Mouse (Mus musculus) embryonic facial prominence, embryonic 14.5 days (tissue): ENCODE data around the gene 4930432K21Rik. TPM values are rescaled to one million over a fixed set of nuclear protein-coding genes. Genes with fewer than 3 reads are reported as not detected.
A peak's percentile ranks its signal among the peaks of the same experiment; 100 is the strongest.

Experiments used
- ATAC-seq: fragments of 200-750 bp; cut with Nextera tagmentation; 2 replicates; pipeline ENCODE4 v1.8.0; 2017; ENCODE audit warnings: low read depth, moderate number of reproducible peaks, moderate TSS enrichment
- DNase-seq: peaks from one replicate; pipeline ENCODE4 v3.0.0-alpha.2; 2015; ENCODE audit warnings: low spot score
- H3K27ac ChIP-seq: fragments of 300-500 bp; sonication (generic); replicated peaks from 2 replicates; pipeline ENCODE4 v1.5.1; 2014; ENCODE audit warnings: low read depth, mild to moderate bottlenecking, low read length, moderate library complexity
- H3K27me3 ChIP-seq: fragments of 300-500 bp; sonication (generic); replicated peaks from 2 replicates; pipeline ENCODE4 v1.6.1; 2014; ENCODE audit warnings: low read length; ENCODE audit not compliant: control insufficient read depth, insufficient read depth
- H3K36me3 ChIP-seq: fragments of 300-500 bp; sonication (generic); 2 replicates; pipeline ENCODE4 v1.6.1; 2014; ENCODE audit warnings: low read length, mixed read lengths; ENCODE audit not compliant: control insufficient read depth, insufficient read depth
- H3K4me1 ChIP-seq: fragments of 300-500 bp; sonication (generic); 2 replicates; pipeline ENCODE4 v1.6.1; 2014; ENCODE audit warnings: antibody characterized with exemption, low read length; ENCODE audit not compliant: control insufficient read depth, insufficient read depth
- H3K4me2 ChIP-seq: fragments of 300-500 bp; sonication (generic); 2 replicates; pipeline ENCODE4 v1.6.1; 2014; ENCODE audit warnings: low read depth, mild to moderate bottlenecking, low read length, moderate library complexity, mixed read lengths
- H3K4me3 ChIP-seq: fragments of 300-500 bp; sonication (generic); 2 replicates; pipeline ENCODE4 v1.5.1; 2014; ENCODE audit warnings: low read depth, mild to moderate bottlenecking, low read length
- H3K9ac ChIP-seq: fragments of 300-500 bp; sonication (generic); 2 replicates; pipeline ENCODE4 v1.6.1; 2014; ENCODE audit warnings: low read depth, mild to moderate bottlenecking, low read length, moderate library complexity, mixed read lengths
- H3K9me3 ChIP-seq: fragments of 300-500 bp; sonication (generic); 2 replicates; pipeline ENCODE4 v1.6.1; 2016; ENCODE audit warnings: low read length; ENCODE audit not compliant: control insufficient read depth
- whole genome bisulfite sequencing: fragments of 180-500 bp; shearing (Covaris S2); extraction: QIAGEN DNeasy Blood & Tissue Kit; methylation state at CpG from one replicate; pipeline ENCODE4 v1.1.7; 2014; 5-methylcytosine and 5-hydroxymethylcytosine counted together
- polyA plus RNA-seq: library from polyadenylated mRNA; unstranded; fragments of >200 nt; fragmentation: Nextera tagmentation; extraction: Ambion mirVana; gene quantifications from 2 replicates; pipeline ENCODE4 v1.2.1, GENCODE M21; 2014

The 4930432K21Rik gene
- polyA plus RNA-seq, 1 experiment from 2014 or later = 0.77 TPM

GRCm38 (mm10) chr8:84183261-84184084 is 35.6 kb downstream of the 4930432K21Rik start:
- no peaks in the 10 kb centered on the region for H3K27me3 ChIP-seq
- peak overlapping the region; percentile 94 for H3K27ac ChIP-seq
- H3K9me3 ChIP-seq = no peaks in the 10 kb centered on the region
- H3K4me1 ChIP-seq = peaks cover 45% of the 10 kb centered on the region
- ATAC-seq (peak; percentile 54), DNase-seq (peak; percentile 44)
- no peaks in the 10 kb centered on the region for H3K36me3 ChIP-seq
- H3K4me3 ChIP-seq = peak overlapping the region; percentile 88
- WGBS = under 1% methylated on average over 23 of the region's 87 CpGs
- H3K9ac ChIP-seq = peak overlapping the region; percentile 98
- peak overlapping the region; percentile 90 for H3K4me2 ChIP-seq

DNA sequence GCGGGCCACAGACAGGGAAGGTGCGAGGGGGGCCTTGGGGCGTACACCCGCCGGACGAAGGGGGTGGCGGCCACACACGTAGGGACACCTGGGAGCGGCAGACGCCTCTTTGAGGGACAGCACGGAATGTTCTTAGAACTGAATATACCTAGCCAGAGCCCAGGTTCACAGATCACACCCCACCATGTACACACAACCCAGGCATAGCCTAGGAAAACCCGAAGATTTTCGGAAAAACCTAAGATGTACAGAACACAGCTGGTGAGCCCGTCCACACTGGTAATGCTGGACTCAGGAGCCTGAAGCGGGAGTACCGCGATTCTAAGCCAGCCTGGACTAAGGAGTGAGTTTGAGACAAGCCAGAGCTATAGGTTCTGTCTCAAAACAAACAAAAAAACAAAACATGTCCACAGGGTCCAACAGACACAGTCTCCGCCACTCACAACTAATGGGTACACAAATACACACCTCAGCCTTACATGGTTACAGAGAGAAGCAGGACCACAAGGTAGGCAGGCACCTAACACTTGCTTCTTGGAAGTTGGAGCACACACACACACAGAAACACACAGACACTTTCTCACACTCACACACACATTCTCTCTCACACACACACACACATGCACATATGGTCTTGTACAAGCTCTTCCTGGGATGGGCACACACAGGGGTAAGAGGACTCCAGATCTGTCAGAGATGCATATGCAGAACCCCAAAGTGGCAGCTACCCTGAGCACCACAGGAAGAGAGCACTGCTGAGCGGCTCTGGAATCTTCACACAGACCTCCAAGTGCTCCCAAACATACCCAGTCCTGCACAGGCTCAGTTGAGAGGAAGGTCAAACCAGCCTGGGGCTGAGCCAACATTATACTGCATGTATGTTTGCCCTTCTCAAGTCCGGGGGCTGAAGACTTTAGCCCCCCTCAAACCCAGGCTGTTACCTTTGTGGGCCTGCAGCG is 36.5 kb downstream of the 4930432K21Rik start:
- peaks cover 45% of the 10 kb centered on the region for H3K4me1 ChIP-seq
- H3K27ac ChIP-seq = peak overlapping the region; percentile 94
- ATAC-seq = no peak
- H3K4me2 ChIP-seq = peak overlapping the region; percentile 90
- H3K27me3 ChIP-seq = no peaks in the 10 kb centered on the region
- H3K36me3 ChIP-seq = no peaks in the 10 kb centered on the region
- DNase-seq = no peak
- WGBS = 17% methylated on average over 18 of the region's 21 CpGs
- no peaks in the 10 kb centered on the region for H3K9me3 ChIP-seq
- peak overlapping the region; percentile 88 for H3K4me3 ChIP-seq
- peak overlapping the region; percentile 98 for H3K9ac ChIP-seq

DNA sequence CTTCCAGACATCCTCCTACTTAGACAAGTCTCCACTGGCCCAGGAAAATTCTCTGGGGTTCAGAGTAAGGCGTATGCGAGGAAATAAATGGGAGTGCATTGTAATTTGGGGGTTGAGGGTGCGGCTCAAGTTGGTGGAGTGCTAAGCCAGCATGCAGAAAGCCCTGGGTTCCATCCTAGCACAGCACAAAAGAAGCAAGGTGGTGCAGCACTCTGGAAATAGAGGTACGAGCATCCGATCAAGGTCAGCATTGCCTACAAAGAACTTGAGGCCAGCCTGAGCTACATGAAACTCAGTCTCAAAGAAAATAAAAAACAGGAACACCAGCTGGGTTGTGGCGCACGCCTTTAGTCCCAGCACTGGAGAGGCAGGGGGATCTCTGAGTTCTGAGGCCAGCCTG is 37.3 kb downstream of the 4930432K21Rik start, which contains the start of gene Nanos3:
TSS of gene Nanos3 (minus strand) at position 101 of the 400 bp plus-strand sequence.
- peak within 1 kb of the TSS; percentile 98 for H3K9ac ChIP-seq
- H3K27me3 ChIP-seq = no peaks in the 10 kb centered on the region
- peaks cover 37% of the 10 kb centered on the region for H3K4me1 ChIP-seq
- no peaks in the 10 kb centered on the region for H3K9me3 ChIP-seq
- DNase-seq (no peak), ATAC-seq (no peak)
- 90% methylated on average over 7 of the region's 7 CpGs for WGBS
- peak within 1 kb of the TSS; percentile 94 for H3K27ac ChIP-seq
- peak within 1 kb of the TSS; percentile 88 for H3K4me3 ChIP-seq
- peak within 1 kb of the TSS; percentile 90 for H3K4me2 ChIP-seq
- H3K36me3 ChIP-seq = no peaks in the 10 kb centered on the region

DNA sequence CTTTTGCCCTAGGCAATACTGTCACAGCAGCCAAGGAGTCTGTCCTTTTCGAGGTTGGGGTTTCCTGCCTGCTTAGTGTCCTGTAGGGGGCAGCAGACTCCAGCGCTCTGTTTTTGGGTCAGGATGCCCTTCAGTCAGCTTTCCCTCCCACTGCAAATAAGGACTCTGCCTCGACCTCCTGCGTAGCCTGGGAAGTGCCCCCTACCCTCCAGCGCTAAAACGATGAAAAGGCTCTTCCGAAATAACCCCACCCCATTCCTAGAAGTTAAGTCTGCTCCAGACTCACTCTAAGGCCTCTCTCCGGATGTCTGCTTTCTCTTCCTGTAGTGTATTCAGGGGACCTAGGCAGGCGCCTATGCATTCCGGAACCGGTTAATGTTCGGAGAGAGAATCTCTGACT is 38.7 kb downstream of the 4930432K21Rik start:
- peak; percentile 16 for ATAC-seq
- peaks cover 27% of the 10 kb centered on the region for H3K4me1 ChIP-seq
- peak overlapping the region; percentile 85 for H3K4me2 ChIP-seq
- H3K27me3 ChIP-seq = no peaks in the 10 kb centered on the region
- DNase-seq = peak; percentile 89
- H3K27ac ChIP-seq = peak overlapping the region; percentile 63
- no peaks in the 10 kb centered on the region for H3K36me3 ChIP-seq
- no peaks in the 10 kb centered on the region for H3K9me3 ChIP-seq
- 0% methylated on average over 12 of the region's 12 CpGs for WGBS
- H3K9ac ChIP-seq = peak overlapping the region; percentile 56
- H3K4me3 ChIP-seq = peak overlapping the region; percentile 41

DNA sequence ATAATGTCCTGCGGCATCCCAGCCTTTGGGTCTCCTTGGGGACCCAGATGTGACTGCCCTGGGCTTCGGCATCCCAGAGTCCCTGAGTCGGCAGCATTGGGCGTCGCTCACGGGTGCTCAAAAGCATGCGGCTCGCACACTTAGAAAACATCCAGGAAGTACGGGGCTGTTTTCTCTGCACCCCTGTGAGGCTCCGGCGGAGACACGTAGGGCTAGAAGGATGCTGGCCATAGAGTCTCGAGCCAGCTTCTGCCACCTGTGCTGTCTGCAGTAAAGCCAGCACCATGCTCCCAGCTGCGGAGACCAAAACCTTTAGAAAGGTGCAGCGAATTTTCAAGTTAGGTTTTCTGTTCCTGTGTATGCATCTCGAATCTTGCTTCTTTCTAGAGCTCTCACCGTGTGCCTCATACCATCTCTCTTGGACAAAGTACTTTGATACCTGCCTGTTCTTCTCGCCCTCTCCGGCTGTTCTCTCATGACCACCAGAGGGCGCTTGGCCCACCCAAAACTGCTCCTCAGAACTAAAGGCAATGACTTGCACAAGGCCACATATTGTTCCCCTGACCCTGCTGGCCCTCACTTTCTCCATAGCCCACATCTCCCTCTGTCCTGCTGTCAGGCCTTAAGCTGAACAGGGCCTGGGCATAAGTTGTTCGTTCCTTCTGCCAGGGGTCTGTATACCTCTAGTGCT is 39.4 kb downstream of the 4930432K21Rik start:
- WGBS = 7% methylated on average over 21 of the region's 21 CpGs
- H3K4me1 ChIP-seq = peaks cover 32% of the 10 kb centered on the region
- peak overlapping the region; percentile 56 for H3K9ac ChIP-seq
- H3K4me3 ChIP-seq = peak overlapping the region; percentile 41
- peak overlapping the region; percentile 63 for H3K27ac ChIP-seq
- DNase-seq (no peak), ATAC-seq (no peak)
- no peaks in the 10 kb centered on the region for H3K27me3 ChIP-seq
- no peaks in the 10 kb centered on the region for H3K36me3 ChIP-seq
- H3K9me3 ChIP-seq = no peaks in the 10 kb centered on the region
- peak overlapping the region; percentile 85 for H3K4me2 ChIP-seq

DNA sequence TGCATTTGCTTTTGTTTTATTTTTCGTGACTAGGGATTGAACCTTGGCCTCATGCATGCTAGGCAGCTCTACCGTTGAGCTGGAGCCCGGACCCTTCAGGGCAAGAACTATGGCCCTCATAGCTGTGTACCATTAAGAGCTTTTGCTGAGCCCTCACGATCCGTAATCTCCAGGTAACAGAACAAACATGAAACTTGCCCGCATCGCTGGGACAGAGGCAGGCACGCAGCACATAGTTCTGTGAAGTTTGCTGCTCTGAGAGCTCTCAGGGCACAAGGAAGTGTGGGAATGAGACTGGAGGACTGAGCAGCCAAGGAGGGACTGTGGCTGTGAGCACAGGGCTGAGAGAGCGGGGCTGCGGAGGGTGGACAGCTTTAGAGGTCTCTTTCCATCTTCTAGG is 40.8 kb downstream of the 4930432K21Rik start:
- Histone ChIP-seq H3K27ac (no peak overlapping the region), H3K36me3 (no peaks in the 10 kb centered on the region), H3K27me3 (no peaks in the 10 kb centered on the region), H3K4me3 (no peak overlapping the region), H3K4me2 (no peak overlapping the region), H3K4me1 (peaks cover 36% of the 10 kb centered on the region), H3K9me3 (no peaks in the 10 kb centered on the region), H3K9ac (no peak overlapping the region)
- 83% methylated on average over 10 of the region's 10 CpGs for whole genome bisulfite sequencing
- no peak for DNase-seq
- no peak for ATAC-seq

DNA sequence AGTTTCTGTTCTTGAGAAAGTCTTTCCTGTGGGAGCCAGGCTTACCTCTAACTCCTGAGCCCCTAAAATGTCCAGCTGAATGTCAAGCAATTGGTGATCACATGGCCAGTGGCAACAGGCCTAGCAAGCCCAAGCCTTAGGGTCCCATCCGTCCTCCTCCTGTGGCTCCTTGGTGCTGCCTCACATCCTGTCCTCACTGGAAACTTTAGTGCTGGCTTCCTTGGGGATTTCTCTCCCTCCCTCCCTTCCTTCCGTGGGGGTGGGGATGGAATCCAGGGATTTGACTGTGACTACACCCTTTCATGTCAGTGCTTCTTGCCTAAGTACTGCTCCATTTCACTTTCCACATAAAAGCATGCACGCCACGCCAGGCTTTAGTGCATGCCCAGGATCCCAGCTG is 41.8 kb downstream of the 4930432K21Rik start:
- peak overlapping the region; percentile 28; the same call in 1 of the 2 replicates for H3K27ac ChIP-seq
- no peak overlapping the region for H3K4me2 ChIP-seq
- no peak for ATAC-seq
- DNase-seq = no peak
- H3K9me3 ChIP-seq = no peaks in the 10 kb centered on the region
- no peaks in the 10 kb centered on the region for H3K36me3 ChIP-seq
- WGBS = 49% methylated on average over 4 of the region's 4 CpGs
- no peaks in the 10 kb centered on the region for H3K27me3 ChIP-seq
- H3K4me3 ChIP-seq = no peak overlapping the region
- no peak overlapping the region for H3K9ac ChIP-seq
- peaks cover 29% of the 10 kb centered on the region for H3K4me1 ChIP-seq
